ENCODE assay signal across 12 mouse cellular contexts in the genomic region with DNA sequence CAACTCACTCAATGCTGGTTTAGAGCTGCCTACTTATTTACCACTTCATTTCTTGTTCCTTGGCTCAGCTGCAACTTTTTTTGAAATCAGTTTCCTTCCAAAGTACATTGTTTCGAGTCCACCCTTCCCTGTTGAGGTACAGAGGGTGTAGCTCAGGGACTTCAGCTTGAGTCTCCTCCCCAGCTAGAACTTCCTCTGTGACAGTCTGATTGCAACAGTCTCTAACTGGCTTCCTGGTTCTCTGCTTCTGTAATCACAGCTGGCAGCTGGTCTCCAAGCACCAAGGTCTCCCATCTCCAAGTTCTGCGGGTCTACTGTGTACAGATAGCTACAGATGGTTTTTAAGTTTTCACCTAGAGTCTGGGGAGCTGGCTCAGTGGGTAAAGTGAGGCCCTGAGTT.
DNase-seq lines count a peak whose midpoint lies in the region; ATAC-seq lines count a peak whose summit lies in the region.
"Had no signal": no experiment of that assay in that cellular context is flagged by ENCODE, and none has a peak within 500 bp of the region (broad histone marks: within the 10 kb centered on the region; RNA-seq: fewer than 3 reads in every experiment).

No protein-coding gene starts in this region.

- no peaks in the 10 kb centered on the region for H3K27me3 ChIP-seq in liver, embryonic 15.5 days
- H3K27me3 ChIP-seq: liver, embryonic 13.5 days; midbrain, embryonic 15.5 days had no signal

- H3K27ac ChIP-seq in liver, embryonic 15.5 days (replicated peaks) = 0 out of 2 replicates have a peak overlapping the region, but pooled peaks have one; percentile 41
- H3K27ac ChIP-seq: liver, embryonic 13.5 days; midbrain, embryonic 15.5 days had no signal

- no peaks in the 10 kb centered on the region for H3K36me3 ChIP-seq in liver, embryonic 15.5 days (replicated peaks)
- H3K36me3 ChIP-seq: liver, embryonic 13.5 days; midbrain, embryonic 15.5 days had no signal

- H3K9ac ChIP-seq in liver, embryonic 15.5 days = no peak overlapping the region
- H3K9ac ChIP-seq: liver, embryonic 13.5 days; midbrain, embryonic 15.5 days had no signal

- 21% methylated on average over 2 of the region's 2 CpGs for WGBS in liver, embryonic 15.5 days (ENCODE audit: insufficient replicate concordance)

- H3K4me2 ChIP-seq in liver, embryonic 15.5 days = no peak overlapping the region
- H3K4me2 ChIP-seq: liver, embryonic 13.5 days; midbrain, embryonic 15.5 days had no signal

- H3K4me3 ChIP-seq in liver, embryonic 15.5 days (replicated peaks) = no peak overlapping the region
- H3K4me3 ChIP-seq: liver, embryonic 13.5 days; midbrain, embryonic 15.5 days had no signal

- no peak for DNase-seq in liver
- DNase-seq in lung, postnatal 10 days = peak; percentile 30
- DNase-seq in thymus, postnatal 0 days (ENCODE audit: low spot score) = peak; percentile 69
- DNase-seq in adrenal gland, adult 18-20 months (ENCODE audit: low spot score in 2 of 2) = no peak
- DNase-seq: embryo, embryonic 11 days; gastrocnemius, postnatal 25 days; kidney, adult 2 months; liver, embryonic 13.5 days had no signal

- 0 out of 2 replicates have a peak, but pooled peaks cover 4% of the 10 kb centered on the region for H3K4me1 ChIP-seq in liver, embryonic 15.5 days (replicated peaks)
- H3K4me1 ChIP-seq: liver, embryonic 13.5 days had no signal

- ATAC-seq in liver, embryonic 15.5 days (ENCODE audit: insufficient read depth) = no peak
- peak; percentile 90 for ATAC-seq in common myeloid progenitor, adult 5-6 weeks (replicated peaks; ENCODE audit: low read depth, poor library complexity, severe bottlenecking)
- ATAC-seq in inflammation-experienced regulatory T-cells, adult 6 months = no peak
- ATAC-seq: midbrain, embryonic 15.5 days had no signal

- no peaks in the 10 kb centered on the region for H3K9me3 ChIP-seq in liver, embryonic 15.5 days (replicated peaks)
- H3K9me3 ChIP-seq: liver, embryonic 13.5 days; midbrain, embryonic 15.5 days had no signal

Comparison
In these comparisons a context has a peak if more than half of its experiments do, and no peak if none do; other contexts are left out.
1. DNase-seq: peak in lung, postnatal 10 days (single experiment) and thymus, postnatal 0 days (single experiment); none in liver (single experiment) and adrenal gland, adult 18-20 months (0 of 2).